Mouse (Mus musculus) cerebellum, adult 2 months (tissue): ENCODE results near the gene Mup4.

Experiments
- CTCF ChIP-seq: fragments of 200-500 bp; IDR thresholded peaks from 2 replicates; pipeline ENCODE4 v1.5.1; 2011; ENCODE audit warnings: low read depth, mild to moderate bottlenecking, control low read depth, low read length, moderate library complexity, borderline replicate concordance; ENCODE audit not compliant: insufficient read depth
- POLR2A ChIP-seq: fragments of 200-500 bp; IDR thresholded peaks from 2 replicates; pipeline ENCODE4 v1.6.1; 2011; ENCODE audit warnings: low read length, control low read depth, borderline replicate concordance; ENCODE audit not compliant: insufficient read depth

DNA sequence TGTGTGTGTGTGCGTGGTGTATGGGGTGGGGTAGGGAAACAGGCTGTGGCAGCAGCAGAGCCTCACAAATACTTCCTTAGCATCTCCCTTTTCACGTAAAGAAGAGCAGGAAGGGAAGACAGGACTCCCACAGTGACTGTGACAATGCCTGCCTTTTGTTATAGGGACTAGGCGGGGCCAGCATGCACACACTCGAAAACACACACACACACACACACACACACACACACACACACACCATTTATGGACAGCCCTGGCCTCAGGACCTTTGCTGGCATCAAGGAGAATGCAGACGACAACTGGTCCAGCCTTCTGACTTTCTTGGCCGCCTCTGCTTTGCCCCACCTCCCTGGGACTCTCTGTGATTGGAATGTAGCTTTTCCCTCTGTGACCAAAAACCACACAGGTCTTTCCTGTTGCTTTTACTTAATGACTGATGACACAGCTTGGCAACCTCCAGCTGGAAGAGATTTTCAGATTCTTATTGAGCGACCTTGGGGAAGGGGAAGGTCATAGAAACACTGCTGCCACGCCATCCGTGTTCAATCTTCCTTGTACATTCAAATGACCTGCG, 52.8 kb downstream of the Mup4 start:
- TF ChIP-seq CTCF, result no peak
- TF ChIP-seq POLR2A, result no peak
